Mouse (Mus musculus): Measurements from ENCODE around the gene 5330417C22Rik.
A peak's percentile ranks its signal among the peaks of the same experiment; 100 is the strongest.
"Not testable (repeated sequence)": the region's sequence is repeated elsewhere in the genome, so short reads cannot be mapped to it uniquely, and the experiment has no call there.

Gene 5330417C22Rik

DNA sequence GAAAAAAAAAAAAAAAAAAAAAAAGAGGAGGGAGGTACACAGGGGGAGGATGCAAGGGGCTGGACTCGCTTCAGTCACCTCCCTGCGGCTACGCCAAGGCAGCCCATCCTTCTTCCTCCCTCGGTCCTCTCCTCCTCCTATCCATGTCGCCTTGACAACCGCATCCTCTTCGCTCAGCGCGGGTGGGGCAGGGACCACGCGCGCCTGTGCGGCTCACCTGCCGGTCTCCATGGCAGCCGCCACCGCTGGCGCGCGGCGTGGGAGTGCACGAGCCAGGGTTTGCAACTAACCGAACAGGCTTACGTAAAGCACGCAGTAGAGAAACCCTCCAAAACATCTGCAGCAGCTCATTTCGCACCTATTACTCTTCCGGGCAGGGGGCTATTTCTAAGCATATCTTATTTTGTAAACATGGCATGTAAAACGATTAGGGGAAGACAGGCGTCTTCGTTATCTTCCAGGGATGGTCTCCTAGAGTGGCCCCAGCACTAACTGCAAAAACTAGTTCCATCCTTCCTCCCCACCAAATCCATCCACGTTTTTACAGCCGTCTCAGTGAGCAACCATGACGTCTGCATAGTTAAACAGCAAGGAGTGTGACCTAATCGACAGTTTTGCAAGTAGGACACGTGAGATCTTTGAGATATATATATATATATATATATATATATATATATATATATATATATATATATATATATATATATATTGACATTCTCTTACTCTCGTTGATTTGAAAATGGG lies at the start of gene 5330417C22Rik:
Gene 5330417C22Rik (minus strand): TSS at position 20 of the 744 bp plus-strand sequence.
- DNase-seq (ENCODE audit: low spot score), result no peak

DNA sequence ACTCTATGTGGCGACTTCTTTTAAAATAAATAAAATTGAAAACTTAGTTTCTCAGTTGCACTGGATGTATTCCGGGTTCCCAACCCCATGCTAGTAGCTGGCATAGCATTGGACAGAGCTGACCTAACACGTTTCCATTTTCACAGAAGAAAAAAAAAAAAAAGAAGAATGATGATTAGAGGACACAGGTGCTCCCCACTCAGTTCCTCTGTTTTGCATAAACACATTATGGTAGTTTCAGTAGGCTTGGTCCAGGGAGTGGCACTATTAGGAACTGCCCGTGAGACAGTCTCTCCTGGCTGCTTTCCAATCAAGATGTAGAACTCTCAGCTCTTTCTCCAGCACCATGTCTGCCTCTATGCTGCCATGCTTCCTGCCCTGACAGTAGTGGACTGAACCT lies 48.2 kb upstream of the 5330417C22Rik start:
- DNase-seq (ENCODE audit: low spot score), result no peak

DNA sequence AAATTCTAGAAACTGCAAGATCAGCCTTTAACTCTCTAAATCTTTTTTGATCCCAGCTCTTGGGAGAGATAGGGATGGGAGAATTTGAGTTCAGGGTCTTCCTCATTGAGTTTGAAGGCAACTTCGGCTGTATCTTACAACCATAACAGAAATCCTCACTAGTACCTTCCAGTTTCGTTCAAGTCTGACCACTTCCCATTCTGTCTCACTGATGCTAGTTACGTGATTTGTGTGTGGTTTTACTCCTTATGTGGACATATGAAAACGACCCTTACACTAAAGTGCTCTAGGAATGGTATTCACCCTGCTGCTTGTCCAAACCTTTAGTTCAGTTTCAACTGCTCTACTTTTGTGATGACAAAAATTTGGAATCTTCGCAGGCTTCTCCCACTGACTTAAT lies 37.7 kb upstream of the 5330417C22Rik start:
- DNase-seq (ENCODE audit: low spot score), result no peak

DNA sequence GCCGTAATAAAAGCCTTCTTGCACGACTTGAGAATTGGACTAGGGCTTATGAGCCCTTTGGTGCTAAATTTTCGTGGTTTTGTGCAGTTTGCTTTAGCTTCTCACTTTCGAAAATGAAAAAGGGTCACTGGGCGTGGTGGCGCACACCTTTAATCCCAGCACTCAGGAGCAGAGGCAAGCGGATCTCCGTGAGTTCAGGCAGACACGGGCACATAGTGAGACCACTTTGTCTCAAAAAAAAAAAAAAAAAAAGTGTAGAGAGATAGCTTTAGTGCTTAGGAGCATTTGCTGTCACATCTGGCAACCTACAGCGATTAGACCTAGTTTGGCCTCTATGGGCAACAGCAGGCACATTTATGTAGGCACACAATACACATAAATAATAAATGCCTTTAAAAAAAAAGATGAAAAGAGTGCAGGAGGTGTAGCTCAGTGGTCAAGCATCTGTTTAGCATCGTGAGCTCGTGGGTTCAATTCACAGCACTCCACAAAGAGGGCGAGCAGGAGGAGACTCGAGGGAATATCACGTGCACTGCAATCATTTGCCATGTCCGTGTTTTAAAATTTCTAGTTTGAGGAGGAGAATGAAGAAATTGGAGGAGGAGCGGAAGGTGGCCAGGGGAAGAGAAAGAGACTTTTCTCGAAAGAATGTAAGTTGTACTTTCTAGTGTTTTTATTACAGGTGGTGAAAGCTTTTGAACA lies 36.1 kb upstream of the 5330417C22Rik start:
- DNase-seq (ENCODE audit: low spot score), result no peak

DNA sequence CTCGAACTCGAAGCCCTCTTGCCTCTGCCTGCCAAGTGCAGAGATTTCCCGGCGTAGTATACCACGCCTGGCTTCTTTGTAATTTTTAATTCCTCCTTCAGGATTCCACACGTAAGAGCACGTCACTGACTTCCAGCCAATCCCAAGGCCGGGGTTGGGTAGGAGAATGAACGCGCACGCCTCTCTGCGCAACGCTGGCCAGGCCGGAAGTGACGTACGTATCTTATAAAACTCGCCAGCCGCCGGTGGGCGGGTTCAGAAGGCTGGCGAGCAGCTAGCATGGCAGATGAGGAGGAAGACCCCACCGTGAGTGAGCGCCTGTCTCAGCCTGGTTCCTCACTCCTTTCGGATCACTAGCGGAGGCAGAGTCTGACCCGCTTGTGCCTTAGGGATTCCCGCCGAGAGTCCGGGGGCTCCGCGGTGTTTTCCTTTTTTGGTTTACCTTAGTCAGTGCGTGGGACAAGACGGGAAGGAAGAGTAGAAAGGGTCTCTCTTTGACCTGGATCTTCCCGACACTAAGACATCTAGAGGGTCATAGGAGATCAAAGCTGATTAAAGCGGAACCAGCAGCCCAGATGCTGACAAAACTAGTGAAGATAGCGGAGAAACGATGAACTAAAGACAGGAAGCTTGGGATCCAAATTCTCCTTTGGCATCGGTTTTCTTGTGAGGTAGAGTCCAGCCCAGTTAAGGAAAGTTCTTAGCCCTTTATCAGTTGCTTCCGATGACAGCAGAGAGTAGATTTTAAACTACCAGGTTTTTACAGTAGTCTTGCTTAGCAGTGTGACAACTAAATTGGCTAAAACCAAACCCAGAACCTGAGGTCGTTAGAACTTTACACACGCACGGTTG lies 35.3 kb upstream of the 5330417C22Rik start, which contains the start of gene Taf13:
Gene Taf13 (plus strand): TSS at position 256 of the 852 bp plus-strand sequence.
- DNase-seq (ENCODE audit: low spot score), result peak; percentile 93

DNA sequence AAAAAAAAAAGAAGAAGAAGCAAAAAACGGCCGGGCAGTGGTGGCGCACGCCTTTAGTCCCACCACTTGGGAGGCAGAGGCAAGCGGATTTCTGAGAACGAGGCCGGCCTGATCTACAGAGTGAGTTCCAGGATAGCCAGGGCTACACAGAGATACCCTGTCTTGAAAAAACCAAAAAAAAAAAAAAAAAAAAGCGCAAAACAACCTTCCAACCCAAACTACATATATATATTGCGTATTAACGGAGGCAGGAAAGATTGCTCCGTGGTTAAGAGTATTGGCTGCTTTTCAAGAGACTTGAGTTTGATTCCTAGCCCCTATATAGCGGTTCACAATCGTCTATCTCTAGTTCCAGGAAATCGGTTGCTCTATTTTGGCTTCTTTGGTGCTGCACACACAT lies 34.5 kb upstream of the 5330417C22Rik start:
- no peak for DNase-seq (ENCODE audit: low spot score)

DNA sequence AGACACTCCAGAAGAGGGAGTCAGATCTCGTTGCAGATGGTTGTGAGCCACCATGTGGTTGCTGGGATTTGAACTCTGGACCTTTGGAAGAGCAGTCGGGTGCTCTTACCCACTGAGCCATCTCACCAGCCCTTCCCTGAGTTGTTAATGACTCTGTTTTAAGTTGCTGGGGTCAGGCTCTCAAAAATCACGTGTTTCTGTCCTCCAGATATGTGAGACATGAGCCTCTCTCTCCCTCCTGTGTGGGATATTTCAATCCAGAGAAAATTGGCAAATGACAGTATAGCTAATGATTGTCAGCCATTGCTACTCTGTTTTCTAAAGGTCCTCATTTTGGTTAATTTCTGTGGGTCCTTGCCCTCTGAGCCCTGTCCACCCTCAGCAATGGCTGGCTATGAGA lies 33.3 kb upstream of the 5330417C22Rik start:
- DNase-seq (ENCODE audit: low spot score), result not testable (repeated sequence)

DNA sequence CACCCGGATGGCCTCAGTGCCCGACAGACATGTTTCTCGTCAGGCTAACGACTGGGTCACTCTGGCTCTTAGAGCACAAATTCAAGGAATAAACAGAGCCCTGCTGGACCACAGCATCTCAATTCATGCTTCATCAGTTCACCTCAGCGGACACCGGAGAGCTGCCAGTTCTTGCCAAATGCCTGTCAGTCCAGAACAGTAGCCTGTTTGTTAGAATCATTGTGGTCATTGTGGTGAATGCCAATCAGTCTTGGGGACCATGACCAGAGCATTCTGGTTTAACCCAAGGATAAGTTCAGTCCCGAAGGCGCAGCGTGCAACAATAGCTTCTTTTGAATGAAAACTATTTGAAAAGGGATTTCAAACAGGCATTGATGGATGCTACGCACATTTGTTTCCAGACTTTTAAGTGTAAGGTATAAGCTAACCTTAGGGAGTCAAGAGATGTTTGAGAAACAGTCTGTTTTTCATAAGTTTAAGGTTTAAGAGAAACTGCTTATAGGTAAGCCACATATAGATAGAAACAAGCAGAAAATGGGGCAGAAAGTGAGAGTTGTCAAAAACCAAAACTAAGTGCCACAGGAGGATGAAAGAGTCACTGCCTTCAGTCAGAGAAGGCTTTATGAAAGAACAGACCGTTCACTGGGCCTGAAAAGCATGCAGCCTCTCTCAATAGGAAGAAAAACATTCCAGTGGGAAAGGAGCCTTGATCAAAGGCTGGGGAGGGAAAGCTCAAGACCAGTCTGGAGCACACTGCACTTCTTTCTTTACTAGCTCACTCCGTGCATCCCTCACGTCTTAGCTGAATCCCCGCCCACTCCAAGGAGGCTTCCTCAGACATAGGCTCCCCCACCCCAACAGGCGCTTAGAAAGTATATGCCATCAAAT lies 31.9 kb upstream of the 5330417C22Rik start:
- no peak for DNase-seq (ENCODE audit: low spot score)

DNA sequence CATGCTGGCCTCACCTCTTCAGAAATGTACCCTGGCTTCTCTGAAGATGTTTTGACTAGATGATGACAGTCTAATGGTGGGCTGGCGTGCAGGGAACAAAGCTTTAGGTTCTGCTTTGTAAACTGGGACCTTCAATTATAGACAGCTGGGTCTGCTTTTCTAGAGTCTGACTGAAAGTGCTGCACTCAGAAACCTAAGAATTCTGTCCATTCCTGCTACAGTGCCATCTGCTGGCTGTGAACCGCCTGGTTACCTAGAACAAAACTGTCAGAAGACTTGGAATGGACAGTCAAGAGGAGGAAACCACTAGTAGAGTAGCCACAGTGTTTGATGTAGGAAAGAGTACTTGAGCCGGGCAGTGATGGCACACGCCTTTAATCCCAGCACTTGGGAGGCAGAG lies 27.0 kb upstream of the 5330417C22Rik start:
- peak; percentile 87 for DNase-seq (ENCODE audit: low spot score)

DNA sequence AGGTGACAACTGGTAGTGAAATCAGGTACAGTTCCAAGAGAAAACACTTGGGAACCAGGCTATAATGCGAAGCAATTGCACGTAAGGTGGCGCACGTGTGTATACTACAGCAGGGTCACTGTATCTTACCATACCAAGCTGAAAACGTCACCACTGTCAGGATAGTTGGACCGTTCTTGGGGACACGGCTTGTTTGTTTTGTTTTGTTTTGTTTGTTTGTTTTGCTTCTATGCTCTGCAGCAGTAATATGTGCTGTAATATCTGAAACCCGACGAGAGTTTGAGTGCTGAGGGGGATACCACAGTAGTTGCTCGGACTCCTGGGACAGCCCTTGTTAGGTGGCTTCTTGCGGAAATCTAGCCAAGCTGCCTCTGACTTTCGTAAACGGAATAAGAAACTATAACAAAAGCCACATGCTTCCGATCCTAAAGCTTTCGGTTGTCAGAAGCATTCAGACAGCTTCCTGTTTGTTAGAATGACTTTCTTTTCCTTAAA lies 26.5 kb upstream of the 5330417C22Rik start:
- DNase-seq (ENCODE audit: low spot score), result peak; percentile 72

DNA sequence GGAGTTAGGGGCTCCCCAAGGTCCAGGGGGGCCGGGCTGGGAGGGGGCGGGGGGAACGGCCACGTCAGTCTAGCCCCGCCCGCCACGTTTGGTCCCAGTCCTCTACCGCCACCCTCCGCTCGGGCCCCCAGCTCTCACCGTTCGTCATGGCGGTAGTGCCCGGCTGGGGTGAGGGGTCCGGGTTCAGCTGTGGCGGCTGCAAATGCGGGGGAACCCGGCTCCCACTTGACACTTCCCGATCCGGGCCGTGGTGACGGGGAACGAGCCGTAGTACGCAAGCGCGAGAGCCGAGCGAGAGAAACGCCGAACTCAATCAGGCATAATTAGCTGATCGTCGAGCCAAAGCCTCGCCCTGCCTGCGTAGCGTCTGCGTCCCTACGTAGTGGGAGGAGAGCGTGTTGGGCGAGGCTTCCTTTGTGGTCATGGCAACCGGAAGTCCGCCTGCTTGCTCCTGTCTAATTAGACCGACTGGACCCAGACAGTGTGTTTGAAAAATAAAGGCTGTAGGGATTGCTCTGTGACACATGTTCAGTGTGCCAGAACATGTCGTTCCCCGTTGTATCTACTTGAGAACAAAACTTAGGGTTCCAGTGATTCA lies 25.9 kb upstream of the 5330417C22Rik start, which contains the start of gene Tmem167b:
Gene Tmem167b (minus strand): TSS at position 334 of the 598 bp plus-strand sequence.
- peak; percentile 98 for DNase-seq (ENCODE audit: low spot score)

DNA sequence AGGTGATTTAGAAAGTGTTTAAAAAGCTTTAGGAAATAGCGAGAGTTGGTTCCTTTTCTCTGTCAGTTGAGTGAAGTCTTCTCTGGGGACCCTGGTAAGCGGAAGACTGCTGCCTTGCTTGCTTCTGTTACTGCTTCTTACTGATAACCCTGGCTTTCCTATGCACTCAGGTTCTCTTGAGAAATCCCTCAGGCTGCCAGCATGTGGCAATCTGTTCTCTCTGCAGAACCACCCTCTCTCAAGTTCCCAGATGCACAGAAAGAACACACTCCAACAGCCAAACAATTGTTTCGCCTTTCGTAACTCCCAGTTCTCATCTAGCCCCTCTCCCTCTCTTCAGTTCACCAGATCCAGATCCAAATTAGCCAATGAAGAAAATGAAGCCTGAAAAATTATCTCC lies 21.6 kb upstream of the 5330417C22Rik start:
- DNase-seq (ENCODE audit: low spot score), result peak; percentile 55

DNA sequence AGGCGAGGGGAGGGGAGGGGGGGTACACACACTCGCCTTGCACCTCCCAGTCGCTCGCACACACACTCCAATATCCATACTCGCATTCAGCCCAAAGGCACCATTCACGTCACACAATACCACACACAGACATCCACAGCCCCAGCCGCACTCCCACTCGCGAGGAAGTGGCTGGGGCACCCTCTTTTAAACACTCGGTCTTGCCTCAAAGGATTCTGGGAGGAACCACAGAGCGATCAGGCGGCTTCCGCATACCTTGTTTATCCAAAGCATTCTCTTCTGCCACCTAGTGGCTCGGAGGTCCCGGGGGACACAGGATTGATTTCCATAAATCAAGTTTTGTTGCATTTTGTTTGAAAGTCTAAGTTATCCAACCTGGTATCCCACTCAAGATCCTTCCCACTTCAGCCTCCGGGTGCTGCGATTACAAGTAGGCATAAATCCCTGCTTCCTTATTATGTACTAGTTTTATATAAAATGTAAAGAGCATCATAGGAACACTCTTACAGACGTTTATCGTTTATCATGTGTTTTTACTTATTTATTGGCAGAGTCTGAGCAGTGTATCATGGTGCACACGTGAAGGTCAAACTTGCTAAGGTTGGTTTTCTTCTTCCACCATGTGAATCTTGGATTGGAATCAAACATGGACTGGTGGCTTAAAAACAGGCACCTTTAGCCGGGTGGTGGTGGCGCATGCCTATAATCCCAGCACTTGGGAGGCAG lies 18.4 kb upstream of the 5330417C22Rik start:
- peak; percentile 94 for DNase-seq (ENCODE audit: low spot score)

DNA sequence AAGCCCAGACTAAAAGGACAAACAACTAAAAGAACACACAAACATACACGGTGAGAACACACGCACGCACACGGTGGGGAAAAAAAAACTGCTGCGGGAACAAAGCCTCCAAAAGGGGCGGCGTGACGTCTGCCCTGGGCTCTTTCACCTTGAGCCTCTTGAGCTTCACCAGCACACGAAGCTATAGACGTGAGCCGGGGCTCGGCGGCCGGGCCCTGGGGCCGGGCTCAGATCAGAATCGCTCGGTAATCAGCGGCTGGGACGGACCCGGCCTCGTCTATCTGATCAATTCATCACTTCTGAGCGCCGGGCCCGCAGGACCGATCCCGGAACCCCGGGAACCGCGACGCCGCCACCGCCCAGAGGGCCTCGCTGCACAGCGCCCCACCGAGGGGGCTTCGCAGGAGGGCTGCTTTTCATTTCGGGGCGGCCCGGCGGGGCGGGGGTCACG lies 17.8 kb upstream of the 5330417C22Rik start:
- no peak for DNase-seq (ENCODE audit: low spot score)

DNA sequence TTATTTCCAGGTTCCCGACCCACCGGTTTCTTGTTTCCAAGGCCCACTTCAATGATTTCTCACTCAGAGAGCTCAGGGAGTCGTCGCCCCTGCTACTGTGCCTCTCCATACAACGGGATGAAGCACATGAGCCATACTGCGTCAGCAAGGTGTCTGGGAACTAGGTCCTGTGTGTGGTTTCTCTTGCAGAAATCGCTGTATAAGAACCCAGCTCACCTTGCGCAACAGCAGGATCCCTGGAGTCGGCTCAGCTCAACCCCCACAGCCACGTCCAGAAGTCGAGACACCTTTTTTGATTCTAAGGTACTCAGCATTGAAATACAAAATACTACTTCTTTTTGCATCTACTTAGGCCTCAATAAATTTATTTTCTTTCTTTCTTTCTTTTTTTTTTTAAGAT lies 6.0 kb upstream of the 5330417C22Rik start:
- no peak for DNase-seq (ENCODE audit: low spot score)

DNA sequence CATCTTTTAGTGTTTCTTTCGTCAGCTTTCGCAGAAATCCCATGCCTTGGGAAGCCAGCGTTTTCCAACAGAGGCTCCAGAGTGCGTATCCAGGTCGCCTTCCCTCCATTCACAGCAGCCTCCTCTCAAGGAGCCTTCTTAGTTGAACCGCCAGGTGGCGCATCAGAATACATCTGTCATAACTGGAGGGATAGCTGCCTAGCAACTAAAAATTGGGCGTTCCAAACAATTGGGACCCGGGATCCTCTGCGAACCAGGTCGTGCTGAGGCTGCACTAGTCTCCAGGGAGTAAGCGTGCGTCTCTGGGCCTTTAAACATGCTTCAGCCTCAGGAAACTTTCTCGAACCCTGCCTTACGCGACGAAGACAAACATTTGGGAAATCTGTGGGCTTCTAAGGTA lies 967 bp upstream of the 5330417C22Rik start:
- peak; percentile 78 for DNase-seq (ENCODE audit: low spot score)

DNA sequence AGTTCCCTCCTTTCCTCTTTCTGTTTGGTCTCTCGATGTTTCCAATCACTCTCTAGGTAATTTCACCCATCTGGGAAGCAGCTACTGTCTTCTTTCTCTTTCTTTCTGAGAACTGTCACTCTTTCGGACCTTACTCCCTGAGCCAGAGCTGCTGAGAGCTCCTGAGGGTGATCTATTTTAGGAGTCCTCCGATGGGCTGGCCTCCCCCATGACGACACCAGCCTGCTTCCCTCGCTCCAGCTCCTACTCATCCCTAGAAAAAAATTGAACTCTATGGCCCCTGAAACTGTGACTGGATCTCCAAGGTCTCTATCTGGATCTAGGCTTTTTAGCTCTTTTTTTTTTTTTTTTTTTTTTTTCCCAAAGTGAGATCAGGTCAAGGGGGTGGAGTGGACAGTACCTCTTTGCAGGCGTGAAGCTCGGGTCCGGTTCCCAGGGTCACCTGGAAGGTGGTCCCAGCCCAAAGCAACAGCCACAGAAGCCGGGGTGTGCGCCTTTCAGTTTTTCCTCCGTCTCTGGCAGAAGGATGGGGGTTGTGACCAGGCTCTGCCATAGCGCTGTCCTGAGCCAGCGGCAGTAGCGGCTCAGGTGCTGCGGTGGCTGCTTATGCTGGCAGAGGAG lies 330 bp downstream of the 5330417C22Rik start:
- DNase-seq (ENCODE audit: low spot score), result no peak

DNA sequence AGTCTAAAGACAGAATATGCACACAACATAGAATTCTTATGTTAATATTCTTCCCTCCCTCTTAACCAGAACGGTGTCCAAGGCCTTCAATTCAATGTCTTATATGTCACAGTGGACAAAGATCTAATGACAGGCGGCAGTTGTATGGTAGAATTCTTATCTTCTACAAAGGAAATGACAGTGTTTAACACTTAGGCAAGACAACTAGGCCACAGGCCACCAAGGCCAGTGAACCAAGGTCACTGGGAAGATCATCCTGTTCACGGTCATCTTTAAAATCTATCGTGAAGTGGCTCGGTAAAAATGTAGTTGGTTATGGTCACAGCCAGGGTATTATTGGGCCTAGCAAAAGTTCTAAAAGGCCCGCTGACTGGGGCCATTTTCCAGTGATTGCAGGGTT lies 2.4 kb downstream of the 5330417C22Rik start, which contains the start of gene 1700013F07Rik:
Gene 1700013F07Rik (plus strand): TSS at position 200 of the 400 bp plus-strand sequence.
- DNase-seq (ENCODE audit: low spot score), result no peak

DNA sequence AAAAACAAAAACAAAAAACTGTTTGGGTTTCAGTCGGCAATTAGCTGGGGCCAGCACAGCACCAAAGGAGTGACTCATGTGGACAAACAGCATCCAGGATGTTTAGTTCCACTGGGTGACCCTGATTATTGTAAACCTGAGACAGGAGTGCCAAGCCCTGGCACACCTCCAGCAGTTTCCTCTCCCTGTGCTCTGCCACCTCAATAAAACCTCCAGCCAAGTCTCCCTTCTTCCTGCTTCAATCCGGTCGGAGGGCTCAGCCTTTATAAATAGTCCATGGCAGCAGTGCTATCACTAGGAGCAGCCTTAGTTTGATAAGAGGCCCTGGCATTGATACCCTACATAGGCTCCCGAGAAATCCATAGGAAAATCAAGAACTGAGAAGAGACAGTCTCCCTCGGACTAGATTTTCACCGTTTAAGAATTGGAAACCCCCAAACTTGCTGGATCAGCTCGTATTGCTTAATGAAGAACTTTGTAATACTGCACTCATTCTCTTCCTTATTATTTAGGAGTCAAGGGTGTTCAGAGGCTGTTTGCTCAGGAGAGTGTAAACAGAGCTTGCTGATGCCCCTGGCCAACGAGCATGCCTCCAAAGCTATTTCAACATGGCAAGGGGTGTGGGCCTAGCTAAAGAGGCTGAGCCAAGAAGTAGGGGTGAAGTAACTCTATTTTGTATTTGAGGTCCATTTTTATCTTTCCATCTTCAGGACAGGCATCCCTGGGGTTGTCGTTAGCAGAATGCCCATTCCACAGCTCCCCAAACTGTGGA lies 3.0 kb downstream of the 5330417C22Rik start:
- no peak for DNase-seq (ENCODE audit: low spot score)
